Mouse (Mus musculus) midbrain, embryonic 12.5 days (tissue): ENCODE results near the gene Slc29a4. TPM values are rescaled to one million over a fixed set of nuclear protein-coding genes. Genes with fewer than 3 reads are reported as not detected.

Experiments used
- polyA plus RNA-seq: library from polyadenylated mRNA; unstranded; fragments of >200 nt; fragmentation: Nextera tagmentation; extraction: Ambion mirVana; gene quantifications from 2 replicates; pipeline ENCODE4 v1.2.1, GENCODE M21; 2016

Gene Slc29a4
- polyA plus RNA-seq, 1 experiment from 2014 or later = 50.3 TPM

Other genes starting within 250 kb of the Slc29a4 start
- gene Ap5z1, start 228.6 kb upstream of the Slc29a4 start, polyA plus RNA-seq = 14.4 and 14.5 TPM in 2 replicates
- 0.29 TPM in 2 replicates for gene Papolb, start 162.4 kb upstream of the Slc29a4 start, polyA plus RNA-seq
- gene Radil, start 141.4 kb upstream of the Slc29a4 start, polyA plus RNA-seq = 5.2 and 8.3 TPM in 2 replicates
- 10.4 and 11.4 TPM in 2 replicates for gene Mmd2, start 83.7 kb upstream of the Slc29a4 start, polyA plus RNA-seq
- 65.1 and 67.6 TPM in 2 replicates for gene Wipi2, start 64.8 kb upstream of the Slc29a4 start, polyA plus RNA-seq
- gene Tnrc18, start 125.2 kb downstream of the Slc29a4 start, polyA plus RNA-seq = 61.1 and 64.1 TPM in 2 replicates
- 27.7 and 28.9 TPM in 2 replicates for gene Fbxl18, start 202.9 kb downstream of the Slc29a4 start, polyA plus RNA-seq
- 12,547 and 14,098 TPM in 2 replicates for gene Actb, start 214.2 kb downstream of the Slc29a4 start, polyA plus RNA-seq